Mouse (Mus musculus): Measurements from ENCODE around the gene Lhb.

DNA sequence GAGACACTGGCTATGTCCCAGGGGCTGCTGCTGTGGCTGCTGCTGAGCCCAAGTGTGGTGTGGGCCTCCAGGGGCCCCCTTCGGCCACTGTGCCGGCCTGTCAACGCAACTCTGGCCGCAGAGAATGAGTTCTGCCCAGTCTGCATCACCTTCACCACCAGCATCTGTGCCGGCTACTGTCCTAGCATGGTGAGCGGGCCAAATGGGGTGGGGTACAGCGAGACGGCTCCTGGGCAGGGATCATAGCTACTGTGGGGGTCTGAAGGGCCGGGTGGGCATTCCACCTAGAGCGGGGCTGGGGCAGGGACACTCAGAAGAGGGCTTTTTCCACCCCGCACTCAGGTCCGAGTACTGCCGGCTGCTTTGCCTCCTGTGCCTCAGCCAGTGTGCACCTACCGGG is 574 bp downstream of the Lhb start:
- TF ChIP-seq CTCF (IDR thresholded peaks at IDR 0.05; ENCODE audit: insufficient read depth, low read depth, low read length) (no peak), POLR2A (IDR thresholded peaks at IDR 0.05; ENCODE audit: insufficient read depth, low read depth, low read length) (no peak)
